ENCODE assay signal across 26 mouse cellular contexts in genomic region chr8:69999236-69999635, GRCm38 (mm10).
"Had no signal": no experiment of that assay in that cellular context is flagged by ENCODE, and none has a peak within 500 bp of the region (broad histone marks: within the 10 kb centered on the region; RNA-seq: fewer than 3 reads in every experiment).

No protein-coding gene starts in this region.

- H3K4me2 ChIP-seq: heart, embryonic 12.5 days; heart, embryonic 13.5 days; heart, embryonic 15.5 days; hindbrain, embryonic 12.5 days; hindbrain, embryonic 13.5 days; hindbrain, embryonic 14.5 days; hindbrain, embryonic 15.5 days; intestine, embryonic 15.5 days; kidney, embryonic 15.5 days had no signal

- H3K27ac ChIP-seq: heart, embryonic 10.5 days; heart, embryonic 13.5 days; heart, embryonic 15.5 days; hindbrain, embryonic 10.5 days; hindbrain, embryonic 12.5 days; hindbrain, embryonic 13.5 days; hindbrain, embryonic 14.5 days; hindbrain, embryonic 15.5 days; hindbrain, postnatal 0 days; intestine, embryonic 15.5 days; kidney, embryonic 15.5 days; layer of hippocampus, adult 2 months; left cerebral cortex, adult 2 months had no signal

- H3K36me3 ChIP-seq: heart, embryonic 10.5 days; heart, embryonic 12.5 days; heart, embryonic 13.5 days; heart, embryonic 15.5 days; hindbrain, embryonic 10.5 days; hindbrain, embryonic 12.5 days; hindbrain, embryonic 13.5 days; hindbrain, embryonic 15.5 days; intestine, embryonic 15.5 days; kidney, embryonic 15.5 days had no signal

- H3K27me3 ChIP-seq: heart, embryonic 12.5 days; heart, embryonic 13.5 days; heart, embryonic 15.5 days; hindbrain, embryonic 12.5 days; hindbrain, embryonic 13.5 days; hindbrain, embryonic 15.5 days; intestine, embryonic 15.5 days; kidney, embryonic 15.5 days had no signal

- H3K9me3 ChIP-seq: heart, embryonic 10.5 days; heart, embryonic 12.5 days; heart, embryonic 13.5 days; heart, embryonic 15.5 days; hindbrain, embryonic 10.5 days; hindbrain, embryonic 12.5 days; hindbrain, embryonic 13.5 days; hindbrain, embryonic 15.5 days; intestine, embryonic 15.5 days; kidney, embryonic 15.5 days had no signal

- DNase-seq: heart, postnatal 10 days; heart, postnatal 14 days; heart, postnatal 36 days; heart, postnatal 4 days; kidney, postnatal 10 days; kidney, postnatal 4 days; layer of hippocampus, adult 9-11 months; layer of hippocampus, postnatal 36 days had no signal

- ATAC-seq: hindbrain, embryonic 16.5 days; hindbrain, postnatal 0 days; inflammation-experienced regulatory T-cells, adult 6 months; intestine, embryonic 15.5 days; intestine, embryonic 16.5 days; intestine, postnatal 0 days had no signal

- H3K9ac ChIP-seq: heart, embryonic 12.5 days; heart, embryonic 13.5 days; heart, embryonic 15.5 days; hindbrain, embryonic 12.5 days; hindbrain, embryonic 13.5 days; hindbrain, embryonic 14.5 days; hindbrain, embryonic 15.5 days; intestine, embryonic 15.5 days; kidney, embryonic 15.5 days had no signal

- H3K4me3 ChIP-seq: heart, embryonic 10.5 days; heart, embryonic 12.5 days; heart, embryonic 13.5 days; heart, embryonic 15.5 days; hindbrain, embryonic 10.5 days; hindbrain, embryonic 12.5 days; hindbrain, embryonic 13.5 days; hindbrain, embryonic 15.5 days; intestine, embryonic 15.5 days; kidney, embryonic 15.5 days; layer of hippocampus, adult 2 months; left cerebral cortex, adult 2 months had no signal
